Mouse (Mus musculus) left cerebral cortex, adult 11 months (tissue): ENCODE data around the gene Prss38.

Experiments used
- DNase-seq: peaks from one replicate; pipeline ENCODE4 v3.0.0; 2022; ENCODE audit warnings: low spot score

Prss38 gene

DNA sequence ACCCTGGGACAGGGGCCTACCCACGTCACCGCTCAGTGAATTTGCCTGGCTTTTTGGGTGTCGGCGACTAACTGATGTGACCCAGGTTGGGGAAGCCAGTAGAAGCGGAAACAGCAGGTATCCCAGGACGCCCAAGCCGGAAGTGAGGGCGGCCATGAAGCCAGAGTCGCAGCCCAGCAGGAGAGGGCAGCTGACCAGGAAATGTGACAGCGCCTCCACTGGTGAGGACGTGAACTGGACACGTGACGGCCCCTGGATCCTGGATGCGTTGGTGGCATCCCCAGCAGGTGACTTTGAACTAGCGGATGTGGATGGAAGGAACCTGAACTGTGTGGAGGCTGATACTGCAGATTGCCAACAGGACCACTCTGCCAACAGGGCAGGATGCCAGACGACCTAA is at the start of gene Prss38:
Gene Prss38, minus strand, starts transcription at position 183 of the 400 bp plus-strand sequence.
- no peak for DNase-seq

DNA sequence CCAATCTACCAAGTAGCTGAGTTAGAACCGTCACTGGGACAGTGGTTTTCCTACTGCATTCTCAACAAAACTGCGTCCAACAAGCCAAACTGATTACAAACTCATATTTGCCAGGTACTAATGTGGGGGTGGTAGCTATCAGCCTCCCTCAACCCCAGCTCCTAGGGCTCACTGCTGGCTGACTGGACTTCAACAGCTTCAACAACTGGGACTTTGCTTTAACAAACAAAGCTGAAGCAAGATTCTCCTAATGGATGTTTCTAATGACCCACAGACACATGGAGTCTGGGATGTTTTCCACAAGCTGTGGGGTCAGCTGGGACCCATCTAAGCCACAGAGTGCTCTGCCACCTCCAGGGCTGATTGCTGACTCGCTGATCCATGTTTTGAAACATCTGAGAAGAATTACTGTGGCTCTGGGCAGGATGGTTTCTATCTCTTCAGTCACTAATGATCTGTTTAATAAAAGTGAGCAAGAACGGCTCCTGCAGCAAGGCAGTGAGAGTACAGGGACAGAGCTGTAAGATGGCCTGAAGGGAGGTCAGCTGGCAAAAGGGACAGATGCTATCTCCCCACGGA is 47.6 kb upstream of the Prss38 start:
- no peak for DNase-seq

DNA sequence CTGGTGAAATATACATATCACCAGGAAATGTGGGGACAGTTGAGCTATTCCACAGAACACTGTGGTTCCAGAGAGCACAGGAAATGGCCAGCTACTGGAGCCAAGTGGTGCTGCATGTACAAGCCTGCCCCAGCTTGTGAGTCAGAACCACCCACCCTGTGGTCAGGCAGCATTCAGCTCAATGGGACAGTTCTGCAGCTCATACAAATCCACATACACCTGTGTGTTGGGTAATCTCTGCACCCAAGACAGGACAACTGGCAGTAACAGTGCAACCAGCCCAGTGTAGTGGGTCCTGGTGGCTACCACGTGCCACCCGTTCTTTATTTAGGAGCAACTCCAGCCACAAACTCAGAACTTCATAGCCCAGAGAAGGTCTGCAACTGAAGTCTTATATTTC is 46.5 kb upstream of the Prss38 start:
- DNase-seq = no peak

DNA sequence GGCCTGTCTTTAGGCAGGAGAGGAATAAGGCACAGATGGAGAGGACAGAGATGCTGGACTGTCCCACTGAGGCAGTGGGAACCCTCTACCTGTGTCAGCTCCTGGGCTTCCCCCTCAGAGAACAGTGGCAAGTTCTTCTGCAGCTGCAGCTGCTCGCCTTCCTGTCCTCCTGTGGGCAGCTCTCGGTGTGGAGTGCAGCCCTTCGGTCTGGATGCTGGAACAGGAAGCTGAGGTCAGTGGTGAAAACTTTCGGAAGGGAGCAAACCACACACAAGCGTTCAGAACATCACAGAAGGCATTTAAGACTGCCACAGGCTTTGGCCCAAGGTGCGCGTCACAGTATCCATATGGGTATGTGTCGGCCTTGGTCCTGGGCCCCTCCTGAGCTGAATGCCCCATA is 46.0 kb upstream of the Prss38 start:
- no peak for DNase-seq

DNA sequence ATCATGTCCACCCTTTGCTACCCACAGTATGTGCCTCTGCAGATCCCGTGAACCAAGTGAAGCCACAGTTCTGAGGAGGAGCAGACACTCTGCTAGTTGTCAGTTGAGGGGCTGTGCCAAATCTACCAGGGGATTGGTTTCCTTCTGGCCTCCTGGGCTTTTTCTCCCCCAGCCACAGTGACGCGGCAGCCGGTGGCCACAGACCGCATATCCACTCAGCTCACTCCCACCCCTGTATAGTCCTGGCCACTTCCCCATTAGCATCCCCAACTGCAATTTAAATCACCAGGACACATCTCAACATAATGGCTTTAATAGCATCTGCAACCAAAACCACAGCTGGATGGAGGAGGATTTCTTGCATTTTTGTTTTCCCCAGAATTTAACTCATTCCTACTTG is 43.3 kb upstream of the Prss38 start:
- DNase-seq = no peak

DNA sequence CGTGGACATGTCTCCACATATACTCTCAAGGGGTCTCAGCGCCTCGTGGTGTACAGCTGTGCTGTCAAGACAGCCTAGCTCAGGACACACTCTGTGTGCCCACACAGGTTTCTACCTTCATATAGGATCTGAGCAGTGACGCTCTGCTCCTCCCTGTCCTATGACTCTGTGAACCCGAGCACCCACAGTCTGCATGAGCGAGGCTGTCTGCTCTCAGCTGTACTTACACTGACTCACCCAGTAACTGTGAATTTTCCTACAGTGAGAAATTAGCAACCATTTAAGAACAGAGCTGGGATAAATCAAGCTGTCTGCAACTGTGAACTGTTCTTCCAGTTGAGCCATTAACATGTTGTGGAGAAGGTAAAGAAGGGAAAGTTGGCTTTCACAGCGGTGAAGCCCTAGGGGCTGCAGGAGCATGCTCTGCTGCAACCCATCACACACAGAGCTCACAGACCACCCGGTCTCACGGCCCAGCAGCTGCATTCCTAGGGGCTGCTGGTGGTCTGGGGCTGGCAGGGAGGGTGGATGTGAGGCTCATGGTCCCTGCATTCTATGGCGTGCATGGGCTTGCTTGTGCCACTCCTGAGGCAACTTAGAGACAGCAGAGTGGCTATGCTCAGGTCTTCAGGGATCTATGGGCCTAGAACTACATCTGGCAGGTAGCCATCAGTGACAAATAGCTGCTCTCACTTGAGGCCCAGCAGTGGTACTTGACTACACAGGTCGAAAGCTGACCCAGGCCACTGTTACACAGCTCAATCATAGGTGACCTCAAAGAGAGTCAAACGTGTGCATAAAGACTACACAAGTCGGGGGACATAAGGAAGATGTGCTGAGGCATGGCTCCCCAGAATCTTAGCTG is 37.8 kb upstream of the Prss38 start:
- peak; percentile 22 for DNase-seq

DNA sequence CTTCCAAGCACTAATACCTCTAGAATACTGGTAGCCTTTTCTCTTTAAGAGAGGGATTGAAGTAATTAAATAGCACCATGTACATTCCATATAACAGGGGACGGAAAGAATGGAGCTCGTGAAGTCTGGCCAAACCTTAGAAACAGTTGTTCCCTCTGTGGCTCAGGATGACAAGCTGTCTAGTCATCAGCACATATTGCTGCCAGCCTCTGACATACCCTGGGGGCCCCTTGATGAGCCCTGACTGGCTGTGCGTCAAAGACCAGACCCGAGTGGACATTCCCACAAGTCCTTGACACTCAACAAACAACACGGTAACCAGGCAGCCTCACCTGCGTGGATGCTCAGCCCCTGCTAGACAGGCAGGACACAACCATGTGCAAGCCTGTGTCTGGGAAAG is 36.6 kb upstream of the Prss38 start:
- DNase-seq = no peak

DNA sequence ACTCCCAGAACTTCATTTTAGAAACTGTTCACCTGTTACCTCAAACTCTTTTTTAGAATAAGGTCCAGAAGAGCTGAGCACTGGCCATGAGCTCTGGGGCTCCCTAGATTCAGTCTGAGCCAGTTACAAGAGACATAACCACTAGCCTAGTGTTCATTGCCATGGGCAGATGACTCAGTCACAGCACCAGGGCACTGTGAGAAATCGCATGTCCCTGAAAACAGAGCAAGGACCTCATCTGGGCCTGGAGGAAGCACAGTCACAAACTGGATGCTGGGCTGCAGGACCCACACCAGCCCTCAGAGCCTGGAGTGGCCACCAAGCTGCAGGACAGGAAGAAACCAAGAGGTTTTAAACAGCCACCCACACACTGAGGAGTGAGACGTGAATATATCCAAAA is 35.4 kb upstream of the Prss38 start:
- DNase-seq = no peak

DNA sequence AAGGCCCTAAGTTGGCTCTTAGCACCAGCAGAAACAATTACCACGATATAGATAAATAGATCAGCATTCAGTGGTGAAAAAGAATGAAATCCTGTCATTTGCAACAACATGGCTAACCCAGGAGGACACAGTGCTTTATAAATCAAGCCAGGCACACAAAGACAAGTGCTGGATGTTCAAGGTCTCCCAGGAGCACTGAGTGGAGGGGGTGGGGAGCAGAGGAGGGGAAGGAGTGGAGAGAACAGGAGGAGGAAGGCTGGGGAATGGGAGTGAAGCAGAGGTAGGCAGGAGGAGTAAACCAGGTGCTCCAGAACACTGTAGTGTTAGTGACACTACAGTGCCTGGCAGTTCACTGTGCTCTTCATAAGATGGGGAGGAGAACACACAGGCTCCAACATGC is 30.3 kb upstream of the Prss38 start:
- DNase-seq = no peak

DNA sequence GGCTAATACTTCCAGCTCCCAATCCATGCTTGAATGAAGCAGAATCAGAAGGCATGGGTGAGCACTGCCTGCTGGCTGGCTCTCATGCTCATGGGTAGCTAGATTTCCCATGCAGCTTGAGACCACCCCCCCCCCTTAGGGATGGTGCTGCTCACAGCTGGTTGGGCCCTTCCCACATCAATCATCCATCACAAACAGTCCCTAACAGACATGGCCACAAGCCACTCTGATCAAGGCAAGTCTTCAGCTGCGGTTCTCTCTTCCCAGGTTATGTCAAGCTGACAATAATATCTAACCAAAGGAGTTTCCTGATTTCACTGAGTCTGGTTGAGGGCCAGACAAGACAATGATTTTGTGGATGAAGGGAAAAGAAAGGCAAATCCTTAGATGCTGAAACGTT is 25.4 kb upstream of the Prss38 start:
- no peak for DNase-seq

DNA sequence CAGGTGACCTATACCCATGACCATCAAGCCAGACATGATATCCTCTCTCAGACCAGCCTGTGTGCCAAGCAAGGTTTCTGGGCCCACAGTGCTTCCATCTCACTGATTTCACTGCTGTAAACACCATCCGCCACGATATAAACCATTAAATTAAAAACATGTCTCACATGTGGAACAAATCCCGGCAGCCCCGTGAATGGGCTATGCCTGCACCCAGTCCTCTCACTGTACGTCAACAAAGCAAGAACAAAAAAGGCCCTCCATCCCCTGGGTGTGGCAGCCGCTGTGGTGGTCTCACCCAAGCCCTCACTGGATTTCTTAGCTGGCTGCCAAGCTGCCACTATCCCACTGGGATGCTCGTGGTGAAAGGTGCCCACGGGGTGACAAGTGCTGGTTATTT is 24.4 kb upstream of the Prss38 start:
- DNase-seq = no peak

DNA sequence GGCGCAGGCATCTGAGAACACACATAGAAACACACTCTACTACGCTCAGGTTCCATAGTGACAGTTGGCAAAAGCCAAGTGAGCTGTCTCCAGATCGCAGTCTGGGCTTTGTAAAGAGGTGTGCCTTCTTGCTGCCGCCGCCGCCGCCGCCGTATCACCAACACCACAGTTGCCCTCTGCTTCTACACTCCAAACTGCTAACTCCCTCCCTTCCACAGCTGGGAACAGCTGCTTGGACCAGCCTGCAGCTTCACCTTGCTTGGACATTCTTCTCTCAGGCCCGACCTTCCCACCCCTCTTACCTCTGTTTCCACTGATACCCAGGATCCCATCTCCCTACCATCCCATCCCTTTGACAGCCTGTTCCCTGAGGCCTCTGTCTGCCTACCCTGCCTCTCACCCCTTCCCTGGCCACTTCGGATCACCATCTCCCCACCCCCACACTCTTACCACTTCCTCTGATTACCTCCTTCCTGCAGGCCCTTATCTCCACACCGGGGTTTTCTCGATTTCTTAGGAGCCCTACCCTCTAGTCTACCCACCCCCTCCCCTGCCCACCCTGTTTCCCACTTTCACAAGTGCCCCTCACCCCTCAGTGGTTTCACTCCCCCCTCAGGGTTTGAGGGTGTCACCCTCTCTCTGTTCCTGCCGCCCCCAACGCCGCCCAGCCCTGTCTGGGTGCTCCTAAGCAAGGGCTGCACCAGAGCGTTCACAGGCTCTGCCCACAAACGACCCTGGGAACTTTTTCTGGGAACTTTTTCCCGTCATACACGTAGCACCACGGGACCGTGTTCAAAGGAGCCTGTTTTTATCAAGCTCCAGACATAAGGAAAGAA is 22.3 kb upstream of the Prss38 start:
- DNase-seq = no peak

DNA sequence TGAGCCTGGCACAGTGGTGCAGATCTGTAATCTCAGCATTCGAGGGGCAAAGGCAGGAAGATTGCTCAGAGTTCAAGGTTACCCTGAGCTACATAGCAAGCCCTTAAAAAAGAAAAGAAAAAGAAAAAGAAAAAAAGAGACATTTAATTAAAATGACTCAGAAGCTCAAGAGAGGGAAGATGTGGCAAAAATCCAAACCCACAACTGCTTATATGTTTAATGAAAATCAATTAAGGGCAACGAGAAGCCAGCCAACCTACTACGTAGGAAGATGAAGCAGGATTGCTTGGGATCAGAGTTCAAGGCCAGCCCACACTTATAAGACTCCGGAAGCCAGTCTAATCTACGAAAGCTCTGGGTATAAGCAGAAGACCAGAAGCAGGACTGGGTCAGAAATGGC is 19.0 kb upstream of the Prss38 start:
- DNase-seq = no peak

DNA sequence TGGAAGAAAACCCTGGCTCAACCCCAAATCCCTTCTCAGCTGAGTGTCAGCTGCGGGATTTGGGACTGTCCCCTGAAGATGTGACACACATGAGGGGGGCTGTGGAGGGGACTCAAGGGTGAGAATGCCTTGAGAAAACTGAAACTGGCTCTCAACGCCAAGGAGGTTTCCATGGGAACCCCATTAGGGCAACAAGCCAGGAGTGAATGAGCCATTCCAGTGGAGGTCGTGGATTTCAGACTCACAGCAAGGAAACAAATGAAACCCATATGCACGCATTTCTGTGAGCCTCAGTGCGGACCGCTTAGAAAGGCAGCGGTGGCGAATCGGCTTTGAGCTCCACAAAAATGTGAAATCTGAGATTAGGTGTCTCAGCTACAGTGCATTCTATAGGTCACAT is 18.1 kb upstream of the Prss38 start:
- DNase-seq = no peak

DNA sequence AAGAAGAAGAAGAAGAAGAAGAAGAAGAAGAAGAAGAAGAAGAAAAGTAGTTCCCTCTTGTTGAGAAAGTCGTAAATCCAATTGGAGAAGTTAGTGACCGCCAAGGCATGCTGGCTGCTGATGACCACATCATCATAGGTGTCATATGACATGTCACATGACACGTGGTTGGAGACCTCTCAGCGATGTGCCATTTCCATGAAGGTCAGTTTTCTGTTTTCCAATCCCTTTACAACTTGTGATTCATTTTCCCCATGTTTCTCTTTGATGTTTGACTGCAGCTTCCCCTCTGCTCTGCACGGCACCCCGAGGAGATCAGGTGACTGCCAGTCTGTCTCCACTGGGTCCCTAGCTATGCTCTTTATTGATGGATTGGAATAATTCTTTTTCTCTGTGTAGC is 16.8 kb upstream of the Prss38 start:
- no peak for DNase-seq

DNA sequence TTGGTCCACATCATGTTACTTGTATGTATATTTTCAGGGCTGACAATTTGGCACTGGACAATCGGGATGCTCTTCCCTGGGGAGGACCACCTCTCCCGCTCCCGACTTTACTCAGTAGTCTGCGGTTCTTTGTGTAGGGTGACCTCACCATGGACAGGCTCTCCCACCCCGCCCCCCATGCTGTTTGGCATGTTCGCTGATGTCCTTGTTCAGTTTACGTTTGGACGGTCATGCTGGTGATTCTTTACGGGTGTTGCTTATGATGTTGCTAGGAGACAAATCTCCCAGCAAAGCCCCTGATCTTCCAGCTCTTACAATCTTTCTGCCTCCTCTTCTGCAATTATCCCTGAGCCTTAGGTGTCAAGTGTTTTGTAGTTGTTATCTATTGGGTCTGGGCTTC is 15.0 kb upstream of the Prss38 start:
- no peak for DNase-seq

DNA sequence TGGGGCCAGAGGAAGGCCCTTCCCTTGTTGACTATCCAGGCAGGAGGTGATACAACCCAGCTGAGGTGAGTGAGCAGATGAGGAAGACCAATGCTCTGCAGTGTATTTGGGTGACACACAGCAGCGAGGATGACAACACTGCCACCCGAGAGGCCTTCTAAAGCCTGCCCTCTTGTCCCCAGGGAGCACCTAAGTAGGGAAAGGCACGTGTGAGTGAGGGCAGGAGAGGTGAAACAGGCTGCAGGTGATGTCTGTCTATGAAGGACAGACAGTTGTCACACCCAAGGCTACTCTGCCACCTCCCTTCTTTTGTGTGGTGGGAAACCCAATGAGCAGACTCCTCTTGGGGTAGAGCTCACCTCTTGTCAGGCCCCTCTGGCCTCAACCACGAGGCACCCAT is 14.2 kb upstream of the Prss38 start:
- DNase-seq = no peak

DNA sequence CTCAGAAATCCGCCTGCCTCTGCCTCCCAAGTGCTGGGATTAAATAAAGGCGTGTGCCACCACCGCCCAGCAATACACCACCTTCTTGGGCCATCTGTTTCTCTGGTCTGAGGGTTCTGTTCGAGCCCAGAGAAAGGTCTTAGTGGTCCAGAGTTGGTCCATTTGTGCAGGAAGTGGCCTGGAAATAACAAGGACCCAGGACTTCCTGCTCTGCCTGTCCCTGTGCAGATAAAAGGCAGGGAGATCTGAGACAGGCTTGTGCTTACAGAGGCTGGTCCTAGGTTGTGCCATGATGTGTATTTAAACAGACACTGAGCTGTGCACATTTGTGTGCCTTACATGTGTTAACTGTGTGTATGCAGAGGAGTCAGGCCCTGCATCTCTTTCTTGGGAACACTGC is 13.3 kb upstream of the Prss38 start:
- DNase-seq = no peak

DNA sequence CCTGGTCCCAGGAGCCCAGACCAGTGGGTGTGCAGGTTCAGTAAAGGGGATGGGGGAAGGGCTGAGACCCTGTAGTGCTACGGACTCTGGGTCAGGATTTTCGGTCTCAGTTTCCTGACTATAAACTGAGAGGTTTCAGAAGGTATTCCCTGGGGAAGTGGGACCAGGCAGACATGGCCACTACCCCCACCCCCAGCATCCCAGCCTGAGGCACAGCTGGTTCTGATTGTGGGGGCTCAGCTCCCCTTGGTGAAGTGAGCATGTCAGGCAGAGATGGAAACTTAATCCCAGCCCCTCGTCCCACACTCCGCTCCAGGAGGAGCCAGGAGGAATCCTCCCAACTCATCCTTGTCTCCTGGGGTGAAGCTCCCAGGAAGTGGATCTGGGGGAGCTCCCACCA is 12.0 kb upstream of the Prss38 start:
- DNase-seq = no peak

DNA sequence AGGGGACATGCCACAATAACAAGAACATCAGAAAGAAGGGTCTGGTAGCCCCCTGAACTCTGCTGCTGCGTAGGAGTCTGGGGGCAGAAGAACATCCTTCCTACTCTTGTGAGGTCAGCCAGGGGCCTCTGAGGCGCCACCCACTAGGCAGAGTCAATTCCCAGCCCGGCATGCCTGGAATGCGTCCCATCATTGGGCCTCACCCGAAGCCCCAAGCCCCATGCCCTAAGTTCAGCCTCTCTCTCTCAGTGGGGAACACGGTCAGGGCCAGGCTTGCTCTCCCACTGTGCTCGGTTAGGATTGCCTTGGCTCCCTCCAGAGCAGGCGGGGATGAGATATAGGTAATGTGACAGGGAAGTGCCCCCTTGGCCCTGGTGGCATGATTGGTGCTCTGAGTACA is 9.7 kb upstream of the Prss38 start:
- no peak for DNase-seq

DNA sequence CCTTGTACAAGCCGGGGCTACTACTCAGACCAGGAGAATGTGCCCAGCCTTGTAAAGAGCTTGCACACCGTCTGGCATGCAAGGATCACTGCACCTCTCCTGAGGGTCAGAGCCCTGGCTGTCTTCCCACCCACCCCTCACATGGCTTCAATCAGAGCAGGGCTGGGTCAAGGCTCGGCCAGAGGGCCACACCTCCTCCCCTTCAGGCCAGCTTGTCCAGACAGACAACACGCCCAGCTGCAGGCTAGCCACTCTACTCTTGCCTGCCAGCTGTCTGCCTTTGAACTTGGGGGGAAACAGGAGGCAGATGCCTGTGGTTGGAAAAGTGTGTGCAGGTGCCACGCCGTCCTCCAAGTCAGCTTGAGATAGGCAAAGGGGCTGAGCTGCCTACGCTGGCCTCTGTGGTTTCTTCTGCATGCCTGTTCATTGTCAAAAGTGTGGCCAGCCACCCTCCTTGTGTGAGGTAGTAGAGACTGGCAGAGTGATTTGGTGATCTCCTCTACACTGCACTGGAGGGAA is 9.0 kb upstream of the Prss38 start:
- no peak for DNase-seq

DNA sequence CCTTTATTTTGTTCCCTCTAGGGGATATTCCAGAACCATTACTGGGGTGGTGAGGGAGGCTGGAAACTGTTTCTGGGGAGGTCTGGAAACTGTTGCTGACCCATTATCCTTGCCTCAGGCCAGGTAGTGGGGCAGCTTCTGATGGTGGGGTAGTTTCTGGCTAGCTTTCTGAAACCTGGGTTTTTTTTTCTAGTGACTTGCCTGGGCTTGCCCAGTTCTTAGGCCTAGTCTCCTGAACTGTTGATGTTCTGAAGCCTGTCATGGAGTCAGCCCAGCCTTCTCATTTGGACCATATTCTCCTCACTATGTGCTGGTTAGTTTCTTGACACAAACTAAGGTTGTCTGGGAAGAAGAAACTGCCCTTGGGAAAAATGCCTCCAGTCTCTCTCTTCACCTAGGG is 4.1 kb upstream of the Prss38 start:
- no peak for DNase-seq

DNA sequence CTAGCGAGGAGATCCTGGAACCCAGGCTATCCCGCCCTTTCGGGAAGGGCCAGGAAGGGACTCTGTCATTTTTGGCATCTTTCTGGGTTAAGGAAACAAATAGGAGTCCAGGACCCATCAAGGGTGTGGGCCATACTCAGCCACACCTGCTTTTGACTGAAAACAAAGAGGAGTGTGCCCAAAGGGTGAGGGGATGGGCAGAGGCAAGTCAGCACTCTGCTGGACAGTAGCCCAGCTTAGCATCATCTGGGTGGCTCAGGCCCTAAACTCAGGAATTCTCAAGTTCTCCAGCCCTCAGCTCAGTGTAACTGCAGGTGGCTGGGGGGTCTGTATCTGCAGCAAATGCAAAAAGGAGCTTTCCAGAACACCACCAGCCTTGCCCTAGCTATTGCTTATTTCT is 2.5 kb upstream of the Prss38 start:
- no peak for DNase-seq
